Mouse (Mus musculus) Patski (cell line): ENCODE measurements around the gene Klrb1b. TPM values are rescaled to one million over a fixed set of nuclear protein-coding genes. Genes with fewer than 3 reads are reported as not detected.

ENCODE experiments used
- ATAC-seq: fragments of 100-300 bp; one replicate; pipeline ENCODE4 v1.8.0; 2021
- CTCF ChIA-PET: fragments of 350-600 bp; sonication (Branson Sonifier 250); formaldehyde crosslinking; loops from one replicate; lab custom pipeline; 2022; ENCODE audit warnings: inconsistent platforms; lab: Charles Lee
- POLR2A ChIA-PET: fragments of 350-600 bp; sonication (Branson Sonifier 250); formaldehyde crosslinking; loops from one replicate; lab custom pipeline; 2022; ENCODE audit warnings: antibody characterized with exemption, inconsistent platforms; lab: Charles Lee
- DNase-seq: peaks from one replicate; pipeline ENCODE4 v3.0.0-alpha.2; 2011; ENCODE audit warnings: low read depth, low spot score
- H3K27me3 ChIP-seq: fragments of 371-371 bp; one replicate; pipeline ENCODE4 v1.5.1; 2021
- CTCF ChIP-seq: fragments of 100-300 bp; IDR thresholded peaks from one replicate; pipeline ENCODE4 v1.5.1; 2021
- in situ Hi-C: fragments of 300-500 bp; cut with MboI; formaldehyde crosslinking; loops from 3 replicates; pipeline ENCODE4 v1.11.1; 2018; ENCODE audit warnings: low pct_unique_long_range_greater_than_20kb, mixed read lengths
- polyA plus RNA-seq: library from polyadenylated mRNA; unstranded; gene quantifications from one replicate; pipeline ENCODE4 v1.2.3, GENCODE M21; 2021

Gene Klrb1b
- polyA plus RNA-seq, 1 experiment from 2014 or later, result not detected

GRCm38 (mm10) chr6:128850671-128851070 lies 24.5 kb upstream of the Klrb1b start:
- ChIA-PET POLR2A (no interaction called here), CTCF (interaction anchor here (0.8 to 2.3 kb wide), 7 partner anchors 8 to 412 kb away, joined by 3 to 13 read pairs (median 4); no protein-coding TSS in a partner anchor)
- ATAC-seq (no peak), DNase-seq (no peak)
- TF ChIP-seq CTCF, result no peak
- no peaks in the 10 kb centered on the region for H3K27me3 ChIP-seq
- in situ Hi-C loops, result loop anchor here (5.0 to 25.0 kb wide), 3 partner anchors 242 to 512 kb away; no protein-coding TSS in a partner anchor

- in situ Hi-C loops, result loop anchor here (5.0 to 25.0 kb wide), 4 partner anchors 242 to 687 kb away; partner anchors contain the start of gene Gabarapl1
- ATAC-seq (peak; percentile 84), DNase-seq (no peak)
- ChIA-PET POLR2A (no interaction called here), CTCF (interaction anchor here (0.8 to 1.9 kb wide), 7 partner anchors 9 to 404 kb away, joined by 3 to 8 read pairs (median 4); no protein-coding TSS in a partner anchor)
- peak; percentile 85 for TF ChIP-seq CTCF
- no peaks in the 10 kb centered on the region for H3K27me3 ChIP-seq
Observed at GRCm38 (mm10) chr6:128849902-128850301, 23.8 kb upstream of the Klrb1b start.

- ChIA-PET POLR2A (no interaction called here), CTCF (no interaction called here)
- no peak for ATAC-seq
Observed at GRCm38 (mm10) chr6:128847401-128847800, 21.3 kb upstream of the Klrb1b start.

GRCm38 (mm10) chr6:128845998-128846542 lies 19.9 kb upstream of the Klrb1b start:
- ChIA-PET CTCF (no interaction called here), POLR2A (no interaction called here)
- DNase-seq (no peak), ATAC-seq (no peak)
- in situ Hi-C loops, result loop anchor here (25.0 kb wide), 1 partner anchor 691 kb away; the partner anchor contains the start of gene Gabarapl1
- H3K27me3 ChIP-seq, result no peaks in the 10 kb centered on the region
- no peak for TF ChIP-seq CTCF

More at GRCm38 (mm10) chr6:128847401-128847800, 21.3 kb upstream of the Klrb1b start:
- H3K27me3 ChIP-seq, result no peaks in the 10 kb centered on the region
- TF ChIP-seq CTCF, result no peak
- in situ Hi-C loops, result loop anchor here (25.0 kb wide), 1 partner anchor 690 kb away; the partner anchor contains the start of gene Gabarapl1
- no peak for DNase-seq

- ChIA-PET POLR2A (no interaction called here), CTCF (interaction anchor here (1.0 kb wide), 1 partner anchor 415 kb away, joined by 3 read pairs; no protein-coding TSS in a partner anchor)
- in situ Hi-C loops, result loop anchor here (25.0 kb wide), 1 partner anchor 692 kb away; the partner anchor contains the start of gene Gabarapl1
- no peak for DNase-seq
- no peaks in the 10 kb centered on the region for H3K27me3 ChIP-seq
- peak; percentile 76 for TF ChIP-seq CTCF
- peak; percentile 27 for ATAC-seq
Observed at GRCm38 (mm10) chr6:128845319-128845979, 19.3 kb upstream of the Klrb1b start.

- POLR2A ChIA-PET, result no interaction called here
- no peak for TF ChIP-seq CTCF
Observed at GRCm38 (mm10) chr6:128844586-128845080, 18.5 kb upstream of the Klrb1b start.

GRCm38 (mm10) chr6:128844131-128844530 lies 18.0 kb upstream of the Klrb1b start:
- CTCF ChIA-PET, result interaction anchor here (1.4 kb wide), 1 partner anchor 41 kb away, joined by 3 read pairs; no protein-coding TSS in a partner anchor
- no peak for TF ChIP-seq CTCF
- no peaks in the 10 kb centered on the region for H3K27me3 ChIP-seq
- in situ Hi-C loops, result loop anchor here (5.0 to 25.0 kb wide), 4 partner anchors 42 to 693 kb away; partner anchors contain the start of genes Clec2d and Gabarapl1
- POLR2A ChIA-PET, result no interaction called here
- ATAC-seq, result no peak
- DNase-seq, result no peak

More at GRCm38 (mm10) chr6:128844586-128845080, 18.5 kb upstream of the Klrb1b start:
- no peaks in the 10 kb centered on the region for H3K27me3 ChIP-seq
- no peak for DNase-seq
- ATAC-seq, result no peak
- in situ Hi-C loops, result loop anchor here (5.0 to 25.0 kb wide), 4 partner anchors 42 to 693 kb away; partner anchors contain the start of genes Clec2d and Gabarapl1
- CTCF ChIA-PET, result interaction anchor here (1.0 kb wide), 1 partner anchor 415 kb away, joined by 3 read pairs; no protein-coding TSS in a partner anchor

GRCm38 (mm10) chr6:128843479-128843992 lies 17.4 kb upstream of the Klrb1b start:
- DNase-seq, result no peak
- no peak for TF ChIP-seq CTCF
- H3K27me3 ChIP-seq, result no peaks in the 10 kb centered on the region
- in situ Hi-C loops, result loop anchor here (5.0 to 25.0 kb wide), 4 partner anchors 41 to 694 kb away; partner anchors contain the start of genes Clec2d and Gabarapl1
- peak; percentile 17 for ATAC-seq
- ChIA-PET POLR2A (interaction anchor here (0.6 kb wide), 2 partner anchors 31 to 61 kb away, joined by 3 read pairs; no protein-coding TSS in a partner anchor), CTCF (interaction anchor here (0.6 to 1.4 kb wide), 3 partner anchors 37 to 410 kb away, joined by 3 to 4 read pairs (median 3); no protein-coding TSS in a partner anchor)

- ATAC-seq, result peak; percentile 65
- peak; percentile 71 for DNase-seq
- ChIA-PET POLR2A (interaction anchor here (0.6 kb wide), 2 partner anchors 31 to 60 kb away, joined by 3 read pairs; no protein-coding TSS in a partner anchor), CTCF (interaction anchor here (0.6 to 1.4 kb wide), 3 partner anchors 37 to 411 kb away, joined by 3 to 4 read pairs (median 3); no protein-coding TSS in a partner anchor)
- H3K27me3 ChIP-seq, result no peaks in the 10 kb centered on the region
- in situ Hi-C loops, result loop anchor here (5.0 to 25.0 kb wide), 4 partner anchors 41 to 694 kb away; partner anchors contain the start of genes Clec2d and Gabarapl1
- TF ChIP-seq CTCF, result no peak
Observed at GRCm38 (mm10) chr6:128842945-128843478, 16.9 kb upstream of the Klrb1b start.
